Mouse (Mus musculus) fibroblast of lung, adult 2 months (primary cell): Measurements from ENCODE around the gene Tas2r134.

Source experiments
- DNase-seq: peaks from one replicate; pipeline ENCODE4 v3.0.0-alpha.2; 2011; ENCODE audit warnings: low read depth

Tas2r134 gene

DNA sequence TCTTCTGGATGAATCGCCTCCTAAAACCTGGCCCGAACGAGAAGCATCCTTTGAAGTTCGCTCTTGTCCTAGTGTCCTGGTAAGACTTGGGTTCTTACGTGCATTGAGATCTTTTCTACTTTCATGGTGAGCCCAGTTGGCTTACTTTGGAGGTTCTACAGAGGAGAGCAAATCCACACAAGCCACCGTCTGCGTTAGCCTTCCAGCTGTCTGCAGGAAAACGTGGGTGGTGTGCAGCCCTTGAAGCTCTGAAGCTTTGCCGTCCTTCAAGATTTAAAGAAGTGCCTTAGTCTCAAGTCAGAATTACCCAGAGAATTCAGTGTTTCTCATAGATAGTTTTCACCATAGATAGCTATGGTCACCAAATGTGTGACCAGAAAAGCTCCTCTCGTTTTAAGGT is 24.8 kb downstream of the Tas2r134 start:
- no peak for DNase-seq

DNA sequence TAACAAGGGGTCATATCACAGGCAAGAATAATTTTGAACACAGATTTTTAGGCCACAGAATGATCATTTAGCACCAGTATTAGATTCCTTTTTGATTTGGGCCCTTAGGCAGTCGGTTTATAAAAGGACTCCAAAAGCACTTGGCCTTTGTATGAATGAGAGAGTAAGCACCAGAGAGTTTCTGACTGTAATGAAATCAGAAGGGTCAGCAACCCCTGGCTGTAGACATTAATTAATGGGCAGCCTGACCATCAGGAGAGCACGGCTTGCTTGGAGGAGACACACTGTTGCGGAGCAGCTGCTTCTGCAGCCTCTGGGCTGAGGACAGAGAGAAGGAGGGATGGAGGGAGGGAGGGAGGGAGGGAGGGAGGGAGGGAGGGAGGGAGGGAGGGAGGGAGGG is 30.4 kb downstream of the Tas2r134 start:
- no peak for DNase-seq

DNA sequence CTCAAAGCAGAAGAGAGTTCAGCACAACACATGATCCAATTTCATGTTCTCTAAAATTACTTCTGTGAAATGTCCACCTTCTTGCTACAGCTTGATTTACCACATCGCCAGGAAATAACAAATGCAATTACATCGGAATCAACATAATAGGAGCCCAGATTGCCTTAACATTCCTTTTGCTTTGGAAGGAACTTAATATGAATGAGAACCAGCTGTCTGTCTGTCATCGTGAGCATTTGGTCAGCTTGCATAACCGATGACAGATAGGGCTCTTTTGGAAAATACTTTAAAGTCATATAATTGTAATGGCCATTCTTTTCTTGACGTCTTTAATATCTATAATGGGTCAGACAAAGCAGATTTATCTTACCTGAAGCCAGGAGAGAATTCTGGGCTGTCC is 31.0 kb downstream of the Tas2r134 start:
- no peak for DNase-seq

DNA sequence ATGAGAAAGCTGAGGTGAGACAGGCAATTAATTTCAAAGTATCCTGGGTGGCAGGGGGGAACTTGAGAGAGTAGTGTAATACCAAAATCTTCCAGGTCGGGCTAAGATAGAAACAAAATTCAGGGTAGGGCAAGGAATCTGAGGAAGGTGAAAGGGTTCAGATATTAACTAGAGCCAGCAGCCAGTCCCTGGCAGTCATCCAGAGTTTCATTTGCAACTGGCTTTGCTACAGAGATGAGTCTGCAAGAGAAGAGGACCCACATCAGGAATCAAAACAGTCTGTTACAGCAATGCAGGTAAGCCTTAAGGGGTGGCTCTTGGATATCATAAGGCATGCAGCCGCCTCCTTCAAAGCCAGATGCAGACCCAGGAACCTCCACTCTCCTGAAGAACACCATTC is 47.0 kb downstream of the Tas2r134 start:
- no peak for DNase-seq
